Comparison of ENCODE assay signal across 26 mouse cellular contexts in the genomic region with DNA sequence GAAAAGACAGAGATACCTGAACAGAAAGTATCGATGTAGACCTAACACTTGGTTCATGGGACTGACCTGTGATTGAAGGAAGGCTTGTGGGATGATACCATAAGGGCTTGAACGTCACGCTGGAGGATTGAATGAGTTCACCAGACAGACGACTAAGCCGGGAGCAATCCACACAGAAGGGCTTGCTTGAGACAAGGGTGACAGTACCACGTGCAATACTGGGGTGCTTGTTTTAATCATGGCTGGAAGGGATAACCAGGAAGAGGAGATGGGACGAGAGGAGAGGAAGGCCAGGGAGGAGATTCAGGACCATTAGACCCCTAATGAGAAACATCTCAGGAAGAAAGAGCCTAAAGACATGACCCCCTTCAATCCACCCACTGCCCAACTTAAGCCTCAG.
"Had no signal": no experiment of that assay in that cellular context is flagged by ENCODE, and none has a peak within 500 bp of the region (broad histone marks: within the 10 kb centered on the region; RNA-seq: fewer than 3 reads in every experiment).

No protein-coding gene starts in this region.

- H3K27ac ChIP-seq: embryonic facial prominence, embryonic 10.5 days; embryonic facial prominence, embryonic 12.5 days; embryonic facial prominence, embryonic 13.5 days; embryonic facial prominence, embryonic 15.5 days; forebrain, embryonic 10.5 days; forebrain, embryonic 12.5 days; forebrain, embryonic 13.5 days; forebrain, embryonic 15.5 days; gastrocnemius, adult 2 months had no signal

- H3K9me3 ChIP-seq: embryonic facial prominence, embryonic 10.5 days; embryonic facial prominence, embryonic 12.5 days; embryonic facial prominence, embryonic 13.5 days; embryonic facial prominence, embryonic 15.5 days; forebrain, embryonic 10.5 days; forebrain, embryonic 12.5 days; forebrain, embryonic 13.5 days; forebrain, embryonic 15.5 days had no signal

- DNase-seq: cerebellum, adult 2 months; cerebellum, adult 8-10 months; cerebellum, adult 9-10 months; cerebellum, adult 9-11 months; cerebellum, postnatal 10 days; cerebellum, postnatal 14 days; cerebellum, postnatal 25 days; cerebellum, postnatal 36 days; embryo, embryonic 11 days; forebrain, postnatal 0 days; gastrocnemius, adult 2 months; gastrocnemius, postnatal 10 days; gastrocnemius, postnatal 14 days; gastrocnemius, postnatal 25 days; gastrocnemius, postnatal 36 days; heart, adult 11 months; heart, adult 18-20 months had no signal

- H3K4me3 ChIP-seq: embryonic facial prominence, embryonic 10.5 days; embryonic facial prominence, embryonic 12.5 days; embryonic facial prominence, embryonic 13.5 days; embryonic facial prominence, embryonic 15.5 days; erythroblast, embryonic 14.5 days; forebrain, embryonic 10.5 days; forebrain, embryonic 12.5 days; forebrain, embryonic 13.5 days; forebrain, embryonic 15.5 days; gastrocnemius, adult 2 months had no signal

- H3K4me1 ChIP-seq: forebrain, embryonic 13.5 days; forebrain, embryonic 15.5 days had no signal

- H3K27me3 ChIP-seq: embryonic facial prominence, embryonic 15.5 days; forebrain, embryonic 12.5 days; forebrain, embryonic 13.5 days; forebrain, embryonic 15.5 days had no signal

- H3K36me3 ChIP-seq: embryonic facial prominence, embryonic 10.5 days; embryonic facial prominence, embryonic 12.5 days; embryonic facial prominence, embryonic 13.5 days; embryonic facial prominence, embryonic 15.5 days; forebrain, embryonic 10.5 days; forebrain, embryonic 12.5 days; forebrain, embryonic 15.5 days had no signal

- H3K9ac ChIP-seq: embryonic facial prominence, embryonic 12.5 days; embryonic facial prominence, embryonic 13.5 days; embryonic facial prominence, embryonic 15.5 days; forebrain, embryonic 12.5 days; forebrain, embryonic 13.5 days; forebrain, embryonic 15.5 days; forebrain, postnatal 0 days had no signal
